Mouse (Mus musculus): ENCODE data around the gene Tprn. TPM values are rescaled to one million over a fixed set of nuclear protein-coding genes. Genes with fewer than 3 reads are reported as not detected.

Tprn gene
- total and polyA plus RNA-seq, 3 experiments = 7.0 to 19.3 (median 13.1) TPM

- Histone ChIP-seq H3K9ac (ENCODE audit: insufficient read depth, low read depth) (no peak overlapping the region), H3K4me1 (ENCODE audit: control insufficient read depth in 1 of 2, insufficient read depth in 2 of 2) (peaks cover 4 to 27% of the 10 kb centered on the region in 2 experiments; a peak in 3 of 4 replicates), H3K4me3 (replicated peaks in 1 of 3; ENCODE audit: low read depth in 2 of 3, low read length in 2 of 3, poor library complexity in 1 of 3) (no peak overlapping the region), H3K36me3 (replicated peaks in 1 of 2; ENCODE audit: control insufficient read depth in 1 of 2, insufficient read depth in 1 of 2, low read length in 1 of 2) (no peaks in the 10 kb centered on the region), H3K27me3 (replicated peaks) (peaks cover 55% of the 10 kb centered on the region), H3K4me2 (ENCODE audit: insufficient read depth, low read depth, poor library complexity, severe bottlenecking) (no peak overlapping the region), H3K27ac (ENCODE audit: insufficient read depth, low read depth) (no peak overlapping the region), H3K9me3 (replicated peaks; ENCODE audit: low read length) (no peaks in the 10 kb centered on the region), H3K79me2 (replicated peaks; ENCODE audit: control insufficient read depth, extremely low read depth, insufficient read depth, poor library complexity, severe bottlenecking) (no peaks in the 10 kb centered on the region)
- TF ChIP-seq USF2 (conservative IDR thresholded peaks at IDR 0.05; ENCODE audit: low read depth, low read length) (no peak), USF1 (IDR thresholded peaks at IDR 0.05; ENCODE audit: low read depth, low read length) (no peak), NRF1 (IDR thresholded peaks at IDR 0.05; ENCODE audit: low read depth, low read length) (no peak), MAX (IDR thresholded peaks at IDR 0.05; ENCODE audit: low read length) (no peak), MAFK (IDR thresholded peaks at IDR 0.05; ENCODE audit: insufficient replicate concordance, low read length) (no peak), GABPA (IDR thresholded peaks at IDR 0.05; ENCODE audit: insufficient replicate concordance, low read depth, low read length) (no peak), RCOR1 (conservative IDR thresholded peaks at IDR 0.05; ENCODE audit: low read depth, low read length) (no peak), MYC (IDR thresholded peaks at IDR 0.05; ENCODE audit: low read depth, low read length) (no peak), TBP (conservative IDR thresholded peaks at IDR 0.05; ENCODE audit: low read depth, low read length) (no peak)
- DNase-seq (ENCODE audit: extremely low read depth) = no peak
- dilution Hi-C loops (cut with MboI; ENCODE audit: extremely low pct_ligation_motif_present, extremely low pct_unique_long_range_greater_than_20kb, low sequenced_read_pairs) = no loop called here
- in situ Hi-C loops (cut with MboI; ENCODE audit: low pct_ligation_motif_present, low pct_unique_long_range_greater_than_20kb, low sequenced_read_pairs) = no loop called here
Observed at GRCm38 (mm10) chr2:25229582-25229981, 32.8 kb upstream of the Tprn start.

- H3K27ac ChIP-seq (ENCODE audit: insufficient read depth, low read depth) = no peak overlapping the region
- H3K27me3 ChIP-seq (replicated peaks) = peaks cover 65% of the 10 kb centered on the region
- in situ Hi-C loops (cut with MboI; ENCODE audit: low pct_ligation_motif_present, low pct_unique_long_range_greater_than_20kb, low sequenced_read_pairs) = no loop called here
- dilution Hi-C loops (cut with MboI; ENCODE audit: extremely low pct_ligation_motif_present, extremely low pct_unique_long_range_greater_than_20kb, low sequenced_read_pairs) = no loop called here
- peaks cover 4 to 25% of the 10 kb centered on the region in 2 experiments; a peak in 3 of 4 replicates for H3K4me1 ChIP-seq (ENCODE audit: control insufficient read depth in 1 of 2, insufficient read depth in 2 of 2)
- no peak overlapping the region for H3K9ac ChIP-seq (ENCODE audit: insufficient read depth, low read depth)
- no peak overlapping the region for H3K4me3 ChIP-seq (replicated peaks in 1 of 3; ENCODE audit: low read depth in 2 of 3, low read length in 2 of 3, poor library complexity in 1 of 3)
- H3K79me2 ChIP-seq (replicated peaks; ENCODE audit: control insufficient read depth, extremely low read depth, insufficient read depth, poor library complexity, severe bottlenecking) = no peaks in the 10 kb centered on the region
- no peak overlapping the region for H3K4me2 ChIP-seq (ENCODE audit: insufficient read depth, low read depth, poor library complexity, severe bottlenecking)
- no peak for DNase-seq (ENCODE audit: extremely low read depth)
- TF ChIP-seq USF1 (IDR thresholded peaks at IDR 0.05; ENCODE audit: low read depth, low read length) = no peak
- TF ChIP-seq E2F4 (IDR thresholded peaks at IDR 0.05; ENCODE audit: insufficient replicate concordance, low read depth, low read length) = no peak
- no peak for TF ChIP-seq JUND (conservative IDR thresholded peaks at IDR 0.05; ENCODE audit: low read depth, low read length)
- TF ChIP-seq ZC3H11A (IDR thresholded peaks at IDR 0.05; ENCODE audit: low read depth, low read length) = no peak
- TF ChIP-seq ELF1 (IDR thresholded peaks at IDR 0.05; ENCODE audit: low read depth, low read length) = no peak
- TF ChIP-seq HCFC1 (IDR thresholded peaks at IDR 0.05; ENCODE audit: low read depth, low read length) = no peak
- TF ChIP-seq KAT2A (IDR thresholded peaks at IDR 0.05; ENCODE audit: insufficient replicate concordance, low read length) = no peak
- TF ChIP-seq MEF2A (IDR thresholded peaks at IDR 0.05; ENCODE audit: borderline replicate concordance, low read depth, low read length) = no peak
- TF ChIP-seq MYC (IDR thresholded peaks at IDR 0.05; ENCODE audit: low read depth, low read length) = no peak
- TF ChIP-seq ZKSCAN1 (IDR thresholded peaks at IDR 0.05; ENCODE audit: borderline replicate concordance, low read depth, low read length) = no peak
- TF ChIP-seq MAX (IDR thresholded peaks at IDR 0.05; ENCODE audit: low read length) = no peak
- no peak for TF ChIP-seq UBTF (IDR thresholded peaks at IDR 0.05; ENCODE audit: low read depth, low read length)
- TF ChIP-seq POLR2A (IDR thresholded peaks at IDR 0.05; ENCODE audit: low read depth, low read length) = no peak
- no peak for TF ChIP-seq SIN3A (IDR thresholded peaks at IDR 0.05; ENCODE audit: low read length)
- no peak for TF ChIP-seq ZNF384 (IDR thresholded peaks at IDR 0.05; ENCODE audit: low read depth, low read length)
- no peak for TF ChIP-seq MAFK (IDR thresholded peaks at IDR 0.05; ENCODE audit: insufficient replicate concordance, low read length)
- TF ChIP-seq TBP (conservative IDR thresholded peaks at IDR 0.05; ENCODE audit: low read depth, low read length) = no peak
- no peak for TF ChIP-seq USF2 (conservative IDR thresholded peaks at IDR 0.05; ENCODE audit: low read depth, low read length)
- no peaks in the 10 kb centered on the region for H3K9me3 ChIP-seq (replicated peaks; ENCODE audit: low read length)
- H3K36me3 ChIP-seq (replicated peaks in 1 of 2; ENCODE audit: control insufficient read depth in 1 of 2, insufficient read depth in 1 of 2, low read length in 1 of 2) = no peaks in the 10 kb centered on the region
Observed at GRCm38 (mm10) chr2:25230581-25230980, 31.8 kb upstream of the Tprn start.
